Mouse (Mus musculus) olfactory bulb, adult 2 months (tissue): ENCODE data around the gene Cacna1d.

ENCODE experiments used
- CTCF ChIP-seq: fragments of 200-500 bp; IDR thresholded peaks from 2 replicates; pipeline ENCODE4 v1.5.1; 2012; ENCODE audit warnings: low read depth, mild to moderate bottlenecking, low read length, moderate library complexity; ENCODE audit not compliant: insufficient read depth
- POLR2A ChIP-seq: fragments of 200-500 bp; IDR thresholded peaks from 2 replicates; pipeline ENCODE4 v1.6.1; 2012; ENCODE audit warnings: mild to moderate bottlenecking, low read depth, low read length, moderate library complexity; ENCODE audit not compliant: insufficient read depth

- TF ChIP-seq CTCF = no peak
- TF ChIP-seq POLR2A = no peak
Measured at GRCm38 (mm10) chr14:30284446-30284845, 206.8 kb downstream of the Cacna1d start.
